Mouse (Mus musculus): Measurements from ENCODE around the gene Pim3. TPM values are rescaled to one million over a fixed set of nuclear protein-coding genes. Genes with fewer than 3 reads are reported as not detected.

Pim3 gene
- total and polyA plus RNA-seq, 3 experiments: 33.6 to 41.6 TPM; not detected in 1

DNA sequence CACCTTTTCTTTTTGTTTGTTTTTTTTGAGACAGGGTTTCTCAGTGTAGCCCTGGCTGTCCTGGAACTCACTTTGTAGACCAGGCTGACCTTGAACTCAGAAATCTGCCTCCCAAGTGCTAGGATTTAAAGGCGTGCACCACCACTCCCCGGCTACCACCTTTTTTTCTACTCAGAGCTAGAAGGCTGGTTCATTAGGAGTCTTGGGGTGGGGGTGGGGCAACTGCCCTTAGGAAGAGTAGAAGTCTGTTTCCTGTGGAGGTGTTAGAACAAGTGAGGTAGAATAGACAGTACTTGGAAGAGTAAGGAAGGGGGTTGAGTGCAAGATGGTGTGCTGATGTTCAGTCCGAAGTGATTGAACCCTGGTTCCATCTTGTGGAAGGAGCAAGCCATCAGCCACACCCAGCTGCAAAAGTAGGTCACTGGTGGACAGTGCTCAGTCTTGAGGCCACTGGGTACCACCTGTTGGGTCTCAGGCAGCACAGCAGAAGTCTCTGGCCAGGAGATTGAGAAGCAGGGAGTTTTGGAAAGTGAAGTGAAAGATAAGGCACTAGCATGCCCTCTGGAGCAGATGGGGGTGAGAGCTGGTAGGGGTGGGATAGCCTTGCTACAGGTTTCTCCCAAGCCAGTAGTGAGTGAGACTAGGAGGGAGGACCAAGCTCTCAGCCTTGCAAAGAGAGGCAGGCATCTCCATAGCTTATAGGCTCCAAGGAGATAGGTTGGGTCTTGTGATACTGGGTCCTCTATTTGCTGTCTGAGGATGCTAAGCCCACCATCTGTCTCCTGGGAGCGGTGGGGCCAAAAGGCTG is 4.1 kb downstream of the Pim3 start:
- no peak overlapping the region for H3K4me3 ChIP-seq (ENCODE audit: control insufficient read depth in 1 of 2, insufficient read depth in 1 of 2, low read depth in 2 of 2, low read length in 2 of 2)
- H3K4me1 ChIP-seq (ENCODE audit: control insufficient read depth in 1 of 2, insufficient read depth in 2 of 2, low read length in 2 of 2): peaks cover 0 to 11% of the 10 kb centered on the region in 2 experiments; a peak in 2 of 4 replicates
- H3K9me3 ChIP-seq (replicated peaks; ENCODE audit: insufficient read depth, low read length): no peaks in the 10 kb centered on the region
- H3K79me2 ChIP-seq (ENCODE audit: control insufficient read depth, insufficient read depth, low read length, poor library complexity): peaks cover 23% of the 10 kb centered on the region
- H3K27ac ChIP-seq (ENCODE audit: control insufficient read depth, low read depth, low read length): no peak overlapping the region
- H3K27me3 ChIP-seq (ENCODE audit: control insufficient read depth in 1 of 2, insufficient read depth in 2 of 2, low read length in 2 of 2): no peaks in the 10 kb centered on the region
- no peak overlapping the region for H3K9ac ChIP-seq (ENCODE audit: control insufficient read depth, low read depth, low read length, poor library complexity, severe bottlenecking)
- DNase-seq (ENCODE audit: low read depth, low spot score): no peak
- peaks cover 2 to 8% of the 10 kb centered on the region in 2 experiments; a peak in 2 of 4 replicates for H3K36me3 ChIP-seq (ENCODE audit: control insufficient read depth in 1 of 2, insufficient read depth in 2 of 2, low read length in 2 of 2)
- no peak for TF ChIP-seq RAD21 (IDR thresholded peaks at IDR 0.05; ENCODE audit: low read depth, low read length)
- no peak for TF ChIP-seq NELFE (IDR thresholded peaks at IDR 0.05; ENCODE audit: low read depth, low read length)
- TF ChIP-seq ZKSCAN1 (IDR thresholded peaks at IDR 0.05; ENCODE audit: low read depth, low read length): no peak
- TF ChIP-seq ZMIZ1 (IDR thresholded peaks at IDR 0.05; ENCODE audit: low read depth, low read length): no peak
- no peak for TF ChIP-seq TCF12 (IDR thresholded peaks at IDR 0.05; ENCODE audit: low read depth, low read length)
- TF ChIP-seq CHD2 (IDR thresholded peaks at IDR 0.05; ENCODE audit: low read length): no peak
- TF ChIP-seq POLR2AphosphoS5 (IDR thresholded peaks at IDR 0.05; ENCODE audit: borderline replicate concordance, low read depth, low read length): no peak
- no peak for TF ChIP-seq TBP (IDR thresholded peaks at IDR 0.05; ENCODE audit: low read depth, low read length)
- no peak for TF ChIP-seq EP300 (IDR thresholded peaks at IDR 0.05; ENCODE audit: low read depth in 1 of 2, low read length in 2 of 2)
- TF ChIP-seq ZNF384 (IDR thresholded peaks at IDR 0.05; ENCODE audit: low read depth, low read length): no peak
- no peak for TF ChIP-seq CHD1 (IDR thresholded peaks at IDR 0.05; ENCODE audit: low read depth, low read length)
- TF ChIP-seq GATA1 (IDR thresholded peaks at IDR 0.05; ENCODE audit: low read depth, low read length): no peak
- no peak for TF ChIP-seq MAFK (IDR thresholded peaks at IDR 0.05; ENCODE audit: borderline replicate concordance, low read depth, low read length)

DNA sequence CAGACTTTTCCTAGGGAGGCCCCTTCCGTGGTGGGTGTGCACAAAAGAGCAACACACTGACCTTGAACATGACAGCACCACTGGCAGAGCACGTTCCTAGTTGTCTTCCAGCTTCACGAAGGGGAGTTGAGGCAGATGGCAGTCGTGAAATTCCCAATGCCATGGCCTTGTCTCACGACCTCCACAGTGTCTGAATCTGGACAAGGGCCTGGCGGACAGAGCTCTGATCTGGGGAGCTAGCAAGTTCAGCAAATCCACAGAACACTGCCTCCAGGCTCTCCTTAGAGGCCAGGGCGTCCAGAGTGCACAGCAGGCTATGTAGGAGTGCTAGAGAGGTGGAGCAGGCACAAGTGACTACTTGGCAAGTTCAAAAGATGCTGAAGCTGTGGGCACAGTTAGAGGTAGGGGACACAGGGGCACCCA is 5.0 kb downstream of the Pim3 start:
- no peaks in the 10 kb centered on the region for H3K27me3 ChIP-seq (ENCODE audit: control insufficient read depth in 1 of 2, insufficient read depth in 2 of 2, low read length in 2 of 2)
- H3K9ac ChIP-seq (ENCODE audit: control insufficient read depth, low read depth, low read length, poor library complexity, severe bottlenecking): no peak overlapping the region
- H3K4me1 ChIP-seq (ENCODE audit: control insufficient read depth in 1 of 2, insufficient read depth in 2 of 2, low read length in 2 of 2): peaks cover 0 to 6% of the 10 kb centered on the region in 2 experiments; a peak in 1 of 4 replicates
- no peak for DNase-seq (ENCODE audit: low read depth, low spot score)
- no peaks in the 10 kb centered on the region for H3K9me3 ChIP-seq (replicated peaks; ENCODE audit: insufficient read depth, low read length)
- H3K79me2 ChIP-seq (ENCODE audit: control insufficient read depth, insufficient read depth, low read length, poor library complexity): peaks cover 23% of the 10 kb centered on the region
- H3K4me3 ChIP-seq (ENCODE audit: control insufficient read depth in 1 of 2, insufficient read depth in 1 of 2, low read depth in 2 of 2, low read length in 2 of 2): no peak overlapping the region
- 0 out of 4 replicates have a peak, but pooled peaks of 1 of the 2 experiments have one; percentile 17 for TF ChIP-seq POLR2A (IDR thresholded peaks at IDR 0.05; ENCODE audit: control insufficient read depth in 1 of 2, insufficient read depth in 1 of 2, low read depth in 1 of 2, low read length in 2 of 2, poor library complexity in 1 of 2)
- no peak for TF ChIP-seq E2F4 (IDR thresholded peaks at IDR 0.05; ENCODE audit: borderline replicate concordance, low read depth, low read length)
- H3K27ac ChIP-seq (ENCODE audit: control insufficient read depth, low read depth, low read length): no peak overlapping the region
- H3K36me3 ChIP-seq (ENCODE audit: control insufficient read depth in 1 of 2, insufficient read depth in 2 of 2, low read length in 2 of 2): peaks cover 2 to 4% of the 10 kb centered on the region in 2 experiments; a peak in 2 of 4 replicates

All from MEL (cell line).